Mouse (Mus musculus): ENCODE data around the gene Klrg1.
A peak's percentile ranks its signal among the peaks of the same experiment; 100 is the strongest.

The Klrg1 gene

DNA sequence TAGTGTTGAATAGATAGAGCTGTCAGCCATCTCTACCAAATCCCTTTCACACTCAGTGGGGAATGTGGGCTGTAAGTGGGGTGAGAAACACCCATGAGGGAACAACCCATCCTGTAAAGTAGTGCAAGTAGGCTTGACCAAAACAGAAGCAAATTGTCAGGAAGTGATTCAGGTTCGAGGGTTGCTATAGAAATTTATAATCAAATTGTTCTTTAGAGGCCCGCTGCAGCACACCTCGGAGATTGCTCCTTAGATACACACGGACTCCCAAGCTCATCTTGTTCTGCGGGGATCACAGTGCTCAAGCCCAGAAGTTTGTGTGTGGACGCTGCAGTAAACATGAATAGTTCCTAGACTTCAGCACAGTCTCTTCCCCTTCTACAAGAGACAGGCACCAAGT is at the start of gene Klrg1:
Klrg1 (minus strand) TSS at position 101 of the 400 bp plus-strand sequence.
- DNase-seq (ENCODE audit: low read depth, low spot score): no peak

DNA sequence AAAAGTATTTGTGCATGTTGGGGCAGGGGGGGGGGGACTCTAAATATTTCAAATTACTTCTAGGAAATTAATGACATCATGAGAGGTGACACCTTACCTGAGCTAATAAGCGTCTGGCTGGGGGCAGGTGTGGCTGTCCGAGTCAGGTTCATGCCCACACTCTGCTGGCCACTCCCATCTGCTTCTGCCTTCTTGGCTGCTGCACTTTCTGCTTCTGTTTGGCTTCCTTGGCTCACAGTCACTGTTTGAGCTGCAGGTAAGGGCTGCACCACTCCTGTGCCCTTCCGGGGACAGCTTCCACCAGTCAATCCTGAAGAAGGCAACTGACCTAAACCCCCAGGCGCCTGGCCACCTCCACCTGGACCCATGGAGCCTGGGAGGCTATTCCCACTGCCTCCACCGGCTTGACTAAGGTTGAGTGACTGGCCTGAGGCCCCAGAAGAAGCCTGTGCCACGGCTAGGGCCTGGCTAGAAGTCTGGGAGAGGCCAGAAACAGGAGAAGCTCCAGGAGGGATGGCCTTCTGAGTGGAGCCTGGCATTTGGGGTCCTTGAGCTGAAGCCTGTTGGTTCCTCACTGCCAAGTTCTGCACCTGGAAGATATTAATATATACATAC is 42.8 kb upstream of the Klrg1 start:
- no peak for DNase-seq (ENCODE audit: low read depth, low spot score)

DNA sequence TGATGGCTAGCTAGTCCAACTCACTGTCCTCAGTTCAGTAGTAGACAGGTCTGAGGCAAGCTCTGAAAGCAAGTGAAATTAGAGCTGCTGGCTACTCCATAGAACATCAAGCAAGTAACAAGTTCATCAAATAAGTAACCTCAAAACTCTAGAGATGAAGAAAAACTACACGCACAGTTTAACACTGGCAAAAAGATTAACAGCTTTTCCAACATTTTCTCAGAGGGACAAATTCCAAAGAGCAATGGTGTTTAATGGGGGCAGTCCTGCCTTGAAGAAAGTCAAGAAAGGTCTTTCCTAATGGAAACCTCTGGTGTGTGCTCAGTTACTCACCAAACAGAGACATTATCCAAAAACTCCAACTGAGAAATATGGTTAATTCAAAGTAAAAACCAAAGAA is 36.0 kb upstream of the Klrg1 start:
- no peak for DNase-seq (ENCODE audit: low read depth, low spot score)

DNA sequence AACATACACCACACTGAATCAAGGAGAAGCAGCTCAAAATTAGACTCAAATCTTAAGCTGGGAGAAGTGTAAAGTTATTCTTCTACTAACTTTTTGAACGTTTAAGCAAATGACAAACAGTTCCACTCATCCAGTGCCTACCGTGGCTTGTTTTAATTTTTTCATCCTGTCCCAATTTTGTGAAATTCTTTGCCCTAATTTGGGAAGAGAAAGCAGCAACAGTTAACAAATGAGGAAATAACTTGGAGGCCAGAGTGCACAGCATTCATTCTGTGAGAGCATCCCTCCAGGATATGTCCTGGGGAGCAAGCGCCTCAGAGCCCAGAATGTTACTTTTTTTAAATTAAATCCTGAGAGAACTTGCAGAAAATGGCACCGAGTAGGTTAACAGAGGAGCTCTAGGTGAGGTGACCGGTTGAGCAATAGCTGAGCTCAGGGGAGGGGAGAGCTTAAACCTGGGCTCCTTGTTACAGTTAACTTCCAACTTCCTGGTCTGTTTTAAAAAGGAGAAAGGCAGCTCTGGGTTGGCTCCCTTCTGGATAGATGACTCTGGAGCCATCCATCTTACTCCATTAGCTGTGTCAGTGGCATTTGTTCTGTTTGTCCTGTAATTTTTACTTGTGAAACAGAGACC is 27.6 kb upstream of the Klrg1 start:
- DNase-seq (ENCODE audit: low read depth, low spot score): no peak

DNA sequence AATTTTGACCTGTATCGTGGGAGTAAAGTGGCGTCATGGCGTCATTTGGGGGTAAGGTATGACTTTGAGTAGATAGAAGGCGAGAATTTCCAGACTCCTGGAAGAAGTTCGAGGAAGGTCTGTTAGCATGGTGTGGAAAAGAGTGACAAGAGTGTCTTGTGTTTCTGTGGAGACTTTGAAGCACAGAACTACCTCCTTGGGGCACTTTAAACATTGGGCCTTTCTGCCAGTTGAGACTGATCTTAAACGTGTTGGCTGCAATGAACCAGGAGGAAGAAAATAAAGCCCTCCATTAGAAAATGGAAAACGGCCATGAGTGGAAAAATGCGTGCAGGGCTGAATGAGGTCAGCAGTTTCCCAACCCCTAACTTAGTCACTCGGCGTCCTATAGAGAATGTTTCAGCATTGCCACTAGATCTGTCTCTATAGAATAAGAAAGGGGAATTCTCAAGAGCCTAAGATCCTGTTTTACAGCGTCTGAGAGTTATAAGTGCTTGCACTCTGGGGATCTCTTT is 26.8 kb upstream of the Klrg1 start:
- DNase-seq (ENCODE audit: low read depth, low spot score): no peak

DNA sequence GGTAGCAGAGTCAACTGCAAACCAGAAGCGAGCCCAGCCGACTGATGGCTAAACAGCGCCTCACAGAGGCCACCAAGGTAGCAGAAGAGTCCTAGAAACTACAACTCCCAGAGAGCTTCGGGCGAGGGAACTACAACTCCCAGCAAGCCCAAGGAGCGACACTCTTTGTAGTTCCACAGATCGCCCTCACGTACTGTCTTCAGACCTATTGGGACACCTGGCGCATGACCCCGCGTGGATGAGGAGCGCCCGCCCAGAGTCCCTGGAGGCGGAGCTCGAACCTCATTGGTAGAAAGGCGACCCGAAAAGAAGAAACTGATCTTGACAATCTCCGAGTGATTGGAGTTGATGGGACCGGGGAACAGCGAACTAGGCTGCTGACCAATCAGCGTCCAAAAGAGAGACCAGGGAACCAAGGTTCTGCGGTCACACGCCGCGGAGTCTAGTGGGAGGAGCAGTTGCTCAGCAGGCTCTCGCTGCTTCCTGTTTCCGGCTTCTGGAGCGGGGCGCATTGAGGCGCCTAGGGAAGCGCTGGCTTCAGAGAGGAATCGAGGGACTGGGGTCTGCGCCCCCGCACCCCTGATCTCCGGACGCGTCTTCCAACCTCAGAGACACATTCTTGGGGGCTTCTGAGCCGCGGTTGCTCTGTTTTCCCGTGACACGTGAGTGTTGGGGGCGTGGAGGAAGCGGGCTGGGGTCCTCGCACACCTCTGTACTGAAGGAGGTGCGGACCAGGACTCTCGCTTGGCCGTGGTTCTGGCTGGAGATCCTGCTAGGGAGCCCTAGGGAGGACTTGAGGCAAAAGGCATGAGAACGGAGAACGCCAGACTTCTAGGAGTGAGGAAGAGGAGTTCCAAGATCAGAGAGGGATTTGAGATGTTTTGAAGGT is 26.1 kb upstream of the Klrg1 start, which contains the start of gene M6pr:
M6pr (plus strand) TSS at position 216 of the 889 bp plus-strand sequence.
- peak; percentile 92 for DNase-seq (ENCODE audit: low read depth, low spot score)

DNA sequence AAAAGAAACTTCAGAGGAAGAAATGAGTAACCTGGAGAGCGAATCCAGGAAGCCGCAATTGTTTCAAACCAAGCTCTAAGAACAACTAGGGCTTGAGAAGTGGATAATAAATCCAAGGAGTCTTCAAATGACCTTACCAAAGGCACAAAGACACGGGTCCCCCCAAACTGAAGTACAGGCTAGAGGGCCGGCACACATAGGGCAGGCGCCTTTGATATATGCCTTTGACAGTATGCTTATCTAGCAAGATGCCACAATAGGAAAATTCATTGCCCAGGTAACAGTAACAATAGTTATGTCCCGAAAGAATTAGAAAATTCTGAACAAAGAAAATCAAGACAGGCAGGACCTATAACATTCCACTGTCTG is 25.4 kb upstream of the Klrg1 start:
- peak; percentile 3 for DNase-seq (ENCODE audit: low read depth, low spot score)

DNA sequence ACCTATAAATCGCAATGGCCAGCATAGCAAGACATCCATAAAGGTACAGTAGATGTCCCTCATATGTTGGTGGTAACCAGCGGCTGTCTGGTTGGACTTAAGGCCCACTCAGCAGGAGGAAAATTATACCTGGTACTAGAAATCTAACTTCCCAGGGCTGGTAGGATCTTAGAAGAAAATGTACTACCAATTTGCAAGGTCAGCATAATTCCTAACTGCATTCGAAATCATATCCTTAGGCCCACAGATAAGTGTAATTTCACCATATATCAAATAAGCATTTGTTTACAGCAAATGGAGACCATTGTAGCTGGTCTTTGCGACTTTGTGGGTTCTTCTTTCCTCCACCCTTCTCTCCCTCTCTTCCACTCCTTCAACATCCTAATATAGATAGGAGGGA is 24.0 kb upstream of the Klrg1 start:
- DNase-seq (ENCODE audit: low read depth, low spot score): no peak

DNA sequence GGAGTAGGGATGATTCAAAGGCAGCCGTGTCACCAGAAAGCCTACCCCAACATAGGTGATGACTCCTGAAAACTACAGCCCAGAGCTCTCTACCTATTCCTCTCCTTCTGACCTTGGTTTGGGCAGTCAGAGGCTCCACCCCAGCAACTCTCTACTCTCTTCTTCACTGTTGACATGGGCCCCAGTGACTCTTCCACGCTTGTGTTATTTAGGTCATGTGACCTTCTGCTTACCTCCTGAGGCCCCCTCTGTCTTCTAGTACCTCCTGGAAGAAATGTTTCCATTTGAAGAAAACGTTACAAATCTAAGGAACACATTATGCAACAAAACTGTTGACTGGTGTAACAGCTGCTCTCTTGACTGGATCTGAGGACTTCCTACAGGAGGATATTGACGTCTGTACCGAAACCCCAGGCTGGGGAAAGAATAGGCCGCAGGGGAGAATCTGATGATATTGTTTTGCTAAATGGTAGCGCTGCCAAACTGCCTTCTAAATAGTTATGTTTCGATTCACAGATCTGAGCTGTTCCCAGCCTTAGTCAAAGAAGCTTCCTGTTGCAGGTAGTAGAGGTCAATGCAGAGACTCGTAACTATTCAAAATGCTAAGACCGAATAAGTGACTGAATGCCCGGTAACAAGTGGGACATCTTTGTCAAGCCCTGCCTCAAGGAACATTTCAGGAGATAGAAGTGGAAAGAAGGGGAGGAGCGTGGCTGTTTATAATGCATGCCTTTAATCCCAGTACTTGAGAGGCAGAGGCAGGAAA is 22.3 kb upstream of the Klrg1 start:
- no peak for DNase-seq (ENCODE audit: low read depth, low spot score)

DNA sequence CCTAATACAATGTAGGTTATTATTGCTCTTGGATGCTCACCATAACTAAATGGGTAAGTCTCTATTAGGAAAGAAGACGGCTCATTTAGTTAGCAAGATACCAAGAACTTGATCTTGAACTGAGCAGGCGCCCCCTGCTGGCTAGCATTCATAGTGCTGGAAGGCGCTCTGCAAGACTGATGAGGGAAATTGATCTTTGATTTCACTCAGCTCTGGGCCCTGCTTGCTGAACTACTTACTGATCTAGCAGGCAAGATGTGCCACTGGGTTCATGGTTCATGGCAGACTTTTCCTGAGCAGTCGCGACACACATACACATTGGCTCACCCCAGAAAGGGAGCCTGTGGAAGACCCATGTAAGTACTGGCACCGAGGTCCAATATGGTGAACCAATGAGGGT is 21.7 kb upstream of the Klrg1 start:
- DNase-seq (ENCODE audit: low read depth, low spot score): peak; percentile 32

DNA sequence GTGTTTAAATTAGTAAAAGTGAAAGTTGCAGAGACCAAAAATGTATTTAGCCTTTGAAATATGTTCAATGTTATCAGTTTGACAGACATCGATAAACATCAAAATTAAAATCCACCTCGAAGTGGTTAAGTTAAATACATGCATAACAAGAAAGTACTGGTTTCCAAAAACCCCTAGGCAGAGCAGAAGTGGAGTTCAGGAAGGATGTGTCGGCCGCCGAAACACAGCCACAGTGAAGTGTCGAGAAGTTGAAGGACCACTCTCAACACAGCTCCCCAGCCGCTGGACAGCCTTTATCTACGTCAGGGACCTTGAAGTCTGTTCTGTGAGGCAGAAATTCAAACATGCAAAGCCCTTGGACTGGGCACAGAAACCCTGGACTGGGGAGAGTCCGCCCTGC is 20.8 kb upstream of the Klrg1 start:
- no peak for DNase-seq (ENCODE audit: low read depth, low spot score)

DNA sequence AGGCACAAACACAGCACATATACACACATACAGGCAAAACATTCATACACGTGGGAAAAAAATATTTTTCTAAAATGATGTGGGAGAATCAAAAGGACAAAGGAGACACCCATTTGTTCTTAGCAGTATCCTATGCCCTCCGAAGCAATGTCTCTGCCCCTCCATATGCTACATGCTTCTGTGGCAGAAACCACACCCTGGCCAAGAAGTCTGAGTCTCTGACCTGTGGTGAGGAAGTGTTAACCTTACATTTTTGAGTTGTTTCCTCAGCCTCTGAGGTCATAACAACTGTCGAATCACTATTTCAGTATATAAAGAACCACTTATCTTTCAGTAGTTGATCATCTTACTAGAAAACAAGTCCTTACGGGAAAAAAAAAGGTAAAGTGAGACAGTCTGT is 20.0 kb upstream of the Klrg1 start:
- DNase-seq (ENCODE audit: low read depth, low spot score): no peak

DNA sequence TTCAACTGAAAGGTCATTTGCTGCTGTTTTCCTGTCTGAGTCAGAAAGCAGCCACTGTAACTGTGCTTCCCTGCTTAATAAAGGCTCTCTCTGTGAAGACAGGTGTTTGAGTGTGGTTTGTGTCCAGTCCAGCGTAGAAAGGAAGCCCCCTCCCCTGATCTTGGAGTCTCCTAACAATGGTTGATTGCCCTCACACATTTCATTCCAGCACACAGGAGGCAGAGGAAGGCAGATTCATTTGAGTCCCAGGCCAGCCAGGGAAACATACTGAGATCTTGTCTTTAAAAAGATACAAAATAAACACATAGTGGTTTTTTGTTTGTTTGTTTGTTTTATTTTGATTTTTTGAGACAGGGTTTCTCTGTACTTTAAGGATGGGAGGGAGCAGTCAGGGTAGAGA is 19.4 kb upstream of the Klrg1 start:
- no peak for DNase-seq (ENCODE audit: low read depth, low spot score)

DNA sequence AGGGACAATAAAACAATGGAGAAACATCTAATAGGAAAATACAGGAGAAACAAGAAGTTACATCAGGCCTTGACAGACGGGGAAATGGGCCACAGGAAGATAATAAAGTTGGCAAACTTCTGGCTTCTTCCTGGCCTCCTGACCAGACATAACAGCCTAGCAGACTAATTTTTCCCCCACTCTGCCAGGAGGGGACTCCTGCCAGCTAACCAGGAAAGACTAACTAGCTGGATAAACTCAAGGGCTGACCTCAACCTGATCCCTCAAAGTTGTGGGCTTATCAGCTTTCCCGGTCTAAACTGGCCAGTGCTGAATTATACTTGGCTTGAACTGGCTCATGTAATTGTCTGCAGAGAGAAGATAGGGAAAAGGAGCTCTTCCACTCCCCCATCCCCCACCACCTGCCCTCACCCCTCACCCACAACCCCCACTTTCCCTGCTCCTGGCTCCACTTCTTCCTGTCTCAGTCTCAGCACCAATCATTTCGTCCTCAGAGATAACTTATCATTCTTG is 17.0 kb upstream of the Klrg1 start:
- no peak for DNase-seq (ENCODE audit: low read depth, low spot score)

DNA sequence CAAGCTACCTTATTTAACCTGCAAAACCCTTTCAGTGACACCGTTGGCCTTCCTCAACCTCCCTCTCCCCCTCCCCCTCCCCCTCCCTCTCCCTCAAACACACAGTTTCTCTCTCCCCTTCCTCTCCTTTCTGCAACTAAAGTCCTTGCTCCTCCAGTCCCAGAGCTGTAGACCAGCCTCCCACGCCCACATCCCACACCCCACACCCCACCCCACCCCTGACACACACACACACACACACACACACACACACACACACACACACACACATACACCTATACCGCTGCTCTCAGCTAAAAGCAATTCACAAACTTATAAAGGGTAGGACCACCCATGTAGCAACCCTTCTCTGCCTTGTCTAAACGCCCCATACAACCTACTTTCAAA is 15.5 kb upstream of the Klrg1 start:
- no peak for DNase-seq (ENCODE audit: low read depth, low spot score)

DNA sequence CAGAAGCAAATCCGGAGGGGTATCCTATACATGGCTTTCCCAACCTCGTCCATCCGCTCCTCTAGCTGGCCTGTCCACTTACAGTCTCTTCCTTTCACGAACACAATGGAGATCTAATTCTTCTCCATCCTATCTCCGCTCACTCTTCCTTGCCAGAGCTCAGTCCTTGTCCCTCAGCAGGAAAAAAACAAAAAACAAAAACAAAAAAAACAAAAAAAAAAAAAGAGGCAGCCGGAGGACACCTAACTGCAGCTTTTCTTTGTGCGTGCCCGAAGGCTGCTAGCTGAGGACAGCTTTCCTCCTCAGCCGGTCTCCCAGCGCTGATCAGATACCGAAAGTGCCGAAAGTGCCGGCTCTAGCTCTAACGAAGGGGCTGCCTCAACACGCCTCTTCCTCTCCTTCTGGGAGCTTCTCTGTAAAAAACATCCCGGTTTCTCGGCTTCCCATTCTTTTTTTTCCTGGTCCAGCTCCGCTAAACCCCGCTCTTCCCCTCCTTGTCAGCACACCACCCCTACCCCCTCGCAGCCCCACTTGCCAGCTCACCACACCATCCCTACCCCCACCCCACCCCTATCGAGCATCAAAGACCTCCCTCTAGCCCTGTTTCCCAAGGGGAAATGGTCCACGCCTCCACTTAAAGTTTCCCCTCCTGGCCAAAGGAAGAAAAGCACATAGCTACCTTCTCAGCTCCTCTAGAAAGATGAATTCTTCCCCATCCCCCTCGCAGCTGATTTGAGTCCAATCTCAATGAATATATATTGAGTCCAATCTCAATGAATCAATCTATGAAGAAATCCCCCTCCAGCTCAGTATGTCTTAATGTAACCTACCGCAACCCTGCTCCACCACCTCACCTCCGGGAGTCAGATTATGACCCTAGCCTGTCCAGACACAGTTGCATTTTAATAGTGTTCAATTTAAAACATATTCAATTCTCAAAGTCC is 14.9 kb upstream of the Klrg1 start:
- DNase-seq (ENCODE audit: low read depth, low spot score): no peak

DNA sequence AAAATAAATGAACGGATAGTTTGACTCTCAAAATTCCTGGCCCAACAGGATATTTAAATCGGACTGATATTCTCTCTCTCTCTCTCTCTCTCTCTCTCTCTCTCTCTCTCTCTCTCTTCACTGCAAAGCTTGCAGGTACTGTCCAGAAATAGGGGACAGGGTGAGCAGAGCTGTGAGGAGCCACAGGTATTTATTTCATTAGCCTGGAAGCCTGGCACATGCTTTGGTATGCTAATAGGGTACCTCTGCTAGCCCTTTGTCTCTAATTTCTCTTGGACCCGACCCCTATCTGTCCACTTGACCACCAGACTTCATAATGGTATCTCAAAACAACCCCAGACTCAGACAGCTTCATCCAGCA is 14.2 kb upstream of the Klrg1 start:
- no peak for DNase-seq (ENCODE audit: low read depth, low spot score)

DNA sequence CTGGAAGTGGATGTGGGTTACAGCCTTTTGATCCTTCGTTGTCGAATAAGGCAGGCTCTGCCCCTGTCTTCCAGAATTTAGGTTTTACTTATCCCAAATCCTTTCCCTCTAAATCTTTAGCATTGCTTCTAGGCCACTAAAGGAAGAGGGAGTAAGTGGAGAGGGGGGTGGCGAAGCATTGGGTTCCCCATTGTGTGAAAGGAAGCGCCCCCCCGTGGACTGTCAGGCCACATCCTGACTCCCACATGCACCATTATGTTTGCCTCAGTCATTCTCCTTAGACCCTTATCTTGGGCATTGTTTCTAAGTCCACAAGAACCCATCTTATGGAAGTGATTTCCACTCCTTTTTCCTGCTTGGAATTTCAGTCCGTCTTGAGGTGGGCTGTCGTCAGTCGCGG is 12.6 kb upstream of the Klrg1 start:
- DNase-seq (ENCODE audit: low read depth, low spot score): no peak

DNA sequence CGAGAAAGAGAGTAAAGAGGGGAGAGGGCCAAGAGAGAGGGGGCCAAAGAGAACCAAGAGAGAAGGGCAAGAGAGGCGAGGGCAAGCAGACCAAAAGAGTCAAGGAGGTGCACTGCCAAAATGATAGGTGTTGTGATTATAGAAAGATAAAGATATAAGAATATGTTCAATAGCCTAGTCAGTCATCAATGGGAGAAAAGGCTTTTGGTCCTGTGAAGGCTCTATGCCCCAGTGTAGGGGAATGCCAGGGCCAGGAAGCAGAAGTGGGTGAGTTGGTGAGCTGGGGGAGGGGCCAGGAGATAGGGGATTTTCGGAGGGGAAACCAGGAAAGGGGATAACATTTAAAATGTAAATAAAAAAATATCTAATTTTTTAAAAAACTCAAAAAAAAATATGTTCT is 11.6 kb upstream of the Klrg1 start:
- DNase-seq (ENCODE audit: low read depth, low spot score): no peak

DNA sequence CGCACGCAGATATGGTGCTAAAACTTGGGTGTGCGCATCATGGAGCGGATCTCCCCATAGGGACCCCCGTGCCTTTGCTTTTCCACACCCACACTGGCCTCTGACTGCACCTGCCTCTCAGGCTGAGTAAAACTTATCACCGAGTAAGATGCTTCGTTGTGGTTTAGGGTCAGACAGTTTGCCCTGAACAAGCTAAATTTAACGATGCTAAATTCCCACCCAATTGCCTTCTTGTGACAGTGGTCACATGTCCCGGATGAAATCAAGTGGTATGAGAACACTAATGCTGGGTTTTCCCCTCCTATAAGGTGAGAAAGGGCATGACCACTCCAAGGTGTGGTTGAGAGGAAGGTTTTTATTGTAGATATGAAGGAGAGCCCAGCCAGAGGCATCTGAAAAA is 11.1 kb upstream of the Klrg1 start:
- DNase-seq (ENCODE audit: low read depth, low spot score): no peak

DNA sequence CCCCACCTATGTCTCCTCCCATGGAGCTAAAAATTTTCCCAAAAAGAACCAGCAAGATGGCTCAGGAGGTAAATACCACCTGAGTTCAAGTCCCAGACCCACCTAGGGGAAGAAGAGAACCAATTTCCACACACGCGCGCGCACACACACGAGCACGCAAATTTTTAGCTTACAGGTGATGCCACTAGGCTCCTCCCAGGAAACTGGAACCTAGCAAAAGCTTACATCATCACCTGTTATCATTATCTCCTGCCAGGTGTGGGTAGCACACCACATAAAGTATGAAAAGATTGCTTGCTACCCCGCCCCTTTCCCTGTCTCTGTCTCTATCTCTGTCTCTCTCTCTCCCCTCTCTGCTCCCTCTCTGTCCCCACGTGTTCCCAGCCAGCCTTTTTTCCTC is 10.4 kb upstream of the Klrg1 start:
- DNase-seq (ENCODE audit: low read depth, low spot score): no peak

Measured in retina, adult 2 months (tissue).